Mouse (Mus musculus): Measurements from ENCODE around the gene Olfr223. TPM values are rescaled to one million over a fixed set of nuclear protein-coding genes. Genes with fewer than 3 reads are reported as not detected.

The Olfr223 gene
- polyA plus RNA-seq, 1 experiment = not detected

GRCm38 (mm10) chr11:59542442-59542841, 50.6 kb downstream of the Olfr223 start:
- Histone ChIP-seq H3K4me1 (ENCODE audit: control insufficient read depth, insufficient read depth, low read length) (no peaks in the 10 kb centered on the region), H3K4me3 (ENCODE audit: insufficient read depth, low read depth, low read length) (no peak overlapping the region), H3K36me3 (ENCODE audit: control insufficient read depth, insufficient read depth, low read length) (no peaks in the 10 kb centered on the region), H3K27me3 (replicated peaks; ENCODE audit: control insufficient read depth, insufficient read depth, low read length) (no peaks in the 10 kb centered on the region), H3K27ac (ENCODE audit: insufficient read depth, low read depth, low read length) (no peak overlapping the region)
- peak; percentile 11 for DNase-seq
- TF ChIP-seq CTCF (conservative IDR thresholded peaks at IDR 0.05; ENCODE audit: insufficient read depth, insufficient read length, low read depth, low read length) (no peak), POLR2A (IDR thresholded peaks at IDR 0.05; ENCODE audit: low read depth, low read length) (no peak)
- WGBS = 78% methylated on average over 6 of the region's 6 CpGs

GRCm38 (mm10) chr11:59541324-59541723, 51.8 kb downstream of the Olfr223 start, which contains the start of gene Nlrp3:
Gene Nlrp3, plus strand, starts transcription at chr11:59541568.
- Histone ChIP-seq H3K4me3 (ENCODE audit: insufficient read depth, low read depth, low read length) (no peak within 1 kb of the TSS), H3K36me3 (ENCODE audit: control insufficient read depth, insufficient read depth, low read length) (no peaks in the 10 kb centered on the region), H3K27ac (ENCODE audit: insufficient read depth, low read depth, low read length) (no peak within 1 kb of the TSS), H3K27me3 (replicated peaks; ENCODE audit: control insufficient read depth, insufficient read depth, low read length) (no peaks in the 10 kb centered on the region; the same call in 1 of the 2 replicates), H3K4me1 (ENCODE audit: control insufficient read depth, insufficient read depth, low read length) (no peaks in the 10 kb centered on the region)
- DNase-seq = no peak
- 45% methylated on average over 3 of the region's 3 CpGs for WGBS
- TF ChIP-seq POLR2A (IDR thresholded peaks at IDR 0.05; ENCODE audit: low read depth, low read length) (no peak), CTCF (conservative IDR thresholded peaks at IDR 0.05; ENCODE audit: insufficient read depth, insufficient read length, low read depth, low read length) (no peak)

GRCm38 (mm10) chr11:59540123-59540522, 53.0 kb downstream of the Olfr223 start:
- H3K36me3 ChIP-seq (ENCODE audit: control insufficient read depth, insufficient read depth, low read length) = no peaks in the 10 kb centered on the region
- WGBS = 79% methylated on average over 3 of the region's 3 CpGs
- H3K4me1 ChIP-seq (ENCODE audit: control insufficient read depth, insufficient read depth, low read length) = no peaks in the 10 kb centered on the region
- TF ChIP-seq CTCF (conservative IDR thresholded peaks at IDR 0.05; ENCODE audit: insufficient read depth, insufficient read length, low read depth, low read length) = no peak
- no peak for TF ChIP-seq POLR2A (IDR thresholded peaks at IDR 0.05; ENCODE audit: low read depth, low read length)
- H3K4me3 ChIP-seq (ENCODE audit: insufficient read depth, low read depth, low read length) = no peak overlapping the region
- H3K27me3 ChIP-seq (replicated peaks; ENCODE audit: control insufficient read depth, insufficient read depth, low read length) = no peaks in the 10 kb centered on the region; the same call in 1 of the 2 replicates
- DNase-seq = no peak
- H3K27ac ChIP-seq (ENCODE audit: insufficient read depth, low read depth, low read length) = no peak overlapping the region

Other genes starting within 250 kb of the Olfr223 start
- gene Prss38, start 217.6 kb downstream of the Olfr223 start, polyA plus RNA-seq (2012; rRNA removed) = not detected in 2 replicates
- 6.2 and 7.2 TPM in 2 replicates for gene Jmjd4, start 143.2 kb downstream of the Olfr223 start, polyA plus RNA-seq (2012; rRNA removed)
- 91.7 and 104 TPM in 2 replicates for gene Snap47, start 142.1 kb downstream of the Olfr223 start, polyA plus RNA-seq (2012; rRNA removed)
- 0.50 and 0.61 TPM in 2 replicates for gene Zfp867, start 120.8 kb downstream of the Olfr223 start, polyA plus RNA-seq (2012; rRNA removed)
- 11.0 and 12.7 TPM in 2 replicates for gene Zkscan17, start 66.5 kb downstream of the Olfr223 start, polyA plus RNA-seq (2012; rRNA removed)
- 0.37 and 0.42 TPM in 2 replicates for gene Nlrp3, start 51.7 kb downstream of the Olfr223 start, polyA plus RNA-seq (2012; rRNA removed)
- gene Olfr222, start 17.1 kb downstream of the Olfr223 start, polyA plus RNA-seq (2012; rRNA removed) = not detected in 2 replicates
- 107 and 115 TPM in 2 replicates for gene Mprip, start 68.0 kb upstream of the Olfr223 start, polyA plus RNA-seq (2012; rRNA removed)
- 2.6 and 3.8 TPM in 2 replicates for gene Pld6, start 194.4 kb upstream of the Olfr223 start, polyA plus RNA-seq (2012; rRNA removed)
- 45.6 and 48.9 TPM in 2 replicates for gene Flcn, start 216.7 kb upstream of the Olfr223 start, polyA plus RNA-seq (2012; rRNA removed)
- 36.2 and 39.3 TPM in 2 replicates for gene Nt5m, start 246.2 kb upstream of the Olfr223 start, polyA plus RNA-seq (2012; rRNA removed)
- gene Cops3, start 246.5 kb upstream of the Olfr223 start, polyA plus RNA-seq (2012; rRNA removed) = 19.7 and 22.7 TPM in 2 replicates